Mouse (Mus musculus) CH12.LX (cell line): ENCODE data around the gene Trpm3. TPM values are rescaled to one million over a fixed set of nuclear protein-coding genes. Genes with fewer than 3 reads are reported as not detected.

Experiments
- DNase-seq: peaks from one replicate; pipeline ENCODE4 v3.0.0-alpha.2; 2013; ENCODE audit errors: extremely low read depth
- H3K27ac ChIP-seq: 2 replicates; pipeline ENCODE4 v1.5.1; 2012; ENCODE audit warnings: low read depth, mild to moderate bottlenecking, control low read depth, moderate library complexity; ENCODE audit not compliant: insufficient read depth
- H3K27me3 ChIP-seq: replicated peaks from 2 replicates; pipeline ENCODE3; 2012; ENCODE audit warnings: inconsistent platforms
- H3K36me3 ChIP-seq, 2 experiments: replicated peaks in 1 of 2; 2 replicates each; pipeline versions ENCODE3 to v1.6.1; 2012; ENCODE audit warnings: inconsistent platforms in 1 of 2, low read length in 1 of 2, mild to moderate bottlenecking in 1 of 2, mixed read lengths in 1 of 2, moderate library complexity in 1 of 2; ENCODE audit not compliant: control insufficient read depth in 1 of 2, insufficient read depth in 1 of 2
- H3K4me1 ChIP-seq, 2 experiments: 2 replicates each; pipeline ENCODE4 v1.6.1; 2012; ENCODE audit warnings: inconsistent platforms in 1 of 2, moderate library complexity in 1 of 2; ENCODE audit not compliant: insufficient read depth in 2 of 2, control insufficient read depth in 1 of 2
- H3K4me2 ChIP-seq: 2 replicates; pipeline ENCODE4 v1.6.1; 2012; ENCODE audit warnings: low read depth, mild to moderate bottlenecking, control low read depth; ENCODE audit not compliant: poor library complexity, insufficient read depth, severe bottlenecking
- H3K4me3 ChIP-seq, 3 experiments: fragments of 150-350 bp in 1 of 3; sonication (generic) in 1 of 3; replicated peaks in 1 of 3; 2 replicates each; pipeline versions ENCODE3 to v1.5.1; 2011 to 2012; ENCODE audit warnings: low read depth in 2 of 3, low read length in 2 of 3, mild to moderate bottlenecking in 2 of 3, moderate library complexity in 2 of 3, control low read depth in 1 of 3, improper control_type of control experiment in 1 of 3, inconsistent platforms in 1 of 3, mixed read lengths in 1 of 3; ENCODE audit not compliant: poor library complexity in 1 of 3
- H3K79me2 ChIP-seq: replicated peaks from 2 replicates; pipeline ENCODE4 v1.6.1; 2012; ENCODE audit warnings: mild to moderate bottlenecking, moderate library complexity; ENCODE audit not compliant: control insufficient read depth, poor library complexity, insufficient read depth, severe bottlenecking; ENCODE audit errors: extremely low read depth
- H3K9ac ChIP-seq: 2 replicates; pipeline ENCODE4 v1.6.1; 2012; ENCODE audit warnings: low read depth, mild to moderate bottlenecking, control low read depth, moderate library complexity; ENCODE audit not compliant: insufficient read depth
- H3K9me3 ChIP-seq: replicated peaks from 2 replicates; pipeline ENCODE3; 2012; ENCODE audit warnings: low read length, inconsistent platforms, mixed read lengths
- BHLHE40 ChIP-seq: IDR thresholded peaks from 2 replicates; pipeline ENCODE4 v1.6.1; 2011; ENCODE audit warnings: mild to moderate bottlenecking, low read depth, low read length, improper control_type of control experiment
- CHD2 ChIP-seq: IDR thresholded peaks from 2 replicates; pipeline ENCODE4 v1.6.1; 2011; ENCODE audit warnings: low read length, improper control_type of control experiment
- CTCF ChIP-seq, 2 experiments: IDR thresholded peaks in 1 of 2; conservative IDR thresholded peaks in 1 of 2; 2 replicates each; pipeline ENCODE4 v1.5.1; 2011 to 2012; ENCODE audit warnings: low read depth in 2 of 2, low read length in 2 of 2, improper control_type of control experiment in 1 of 2, inconsistent platforms in 1 of 2, mild to moderate bottlenecking in 1 of 2, moderate library complexity in 1 of 2
- E2F4 ChIP-seq: IDR thresholded peaks from 2 replicates; pipeline ENCODE4 v1.6.1; 2011; ENCODE audit warnings: low read depth, low read length, improper control_type of control experiment; ENCODE audit not compliant: insufficient replicate concordance
- ELF1 ChIP-seq: IDR thresholded peaks from 2 replicates; pipeline ENCODE4 v1.6.1; 2014; ENCODE audit warnings: low read depth, mild to moderate bottlenecking, inconsistent platforms, low read length, improper control_type of control experiment
- EP300 ChIP-seq: IDR thresholded peaks from 2 replicates; pipeline ENCODE4 v1.6.1; 2011; ENCODE audit warnings: low read length, improper control_type of control experiment
- ETS1 ChIP-seq: conservative IDR thresholded peaks from 2 replicates; pipeline ENCODE4 v1.6.1; 2012; ENCODE audit warnings: low read depth, mild to moderate bottlenecking, inconsistent platforms, low read length, improper control_type of control experiment, moderate library complexity
- GABPA ChIP-seq: IDR thresholded peaks from 2 replicates; pipeline ENCODE4 v1.6.1; 2012; ENCODE audit warnings: low read depth, low read length, improper control_type of control experiment, inconsistent platforms; ENCODE audit not compliant: insufficient replicate concordance
- IRF4 ChIP-seq: IDR thresholded peaks from 2 replicates; pipeline ENCODE4 v1.6.1; 2014; ENCODE audit warnings: low read depth, mild to moderate bottlenecking, inconsistent platforms, low read length, improper control_type of control experiment
- JUN ChIP-seq: IDR thresholded peaks from 2 replicates; pipeline ENCODE4 v1.6.1; 2011; ENCODE audit warnings: low read depth, mild to moderate bottlenecking, low read length, improper control_type of control experiment, moderate library complexity; ENCODE audit not compliant: insufficient read depth
- JUND ChIP-seq: conservative IDR thresholded peaks from 2 replicates; pipeline ENCODE4 v1.6.1; 2011; ENCODE audit warnings: low read depth, low read length, improper control_type of control experiment
- MAZ ChIP-seq: IDR thresholded peaks from 2 replicates; pipeline ENCODE4 v1.6.1; 2012; ENCODE audit warnings: low read depth, mild to moderate bottlenecking, inconsistent platforms, low read length, improper control_type of control experiment, moderate library complexity
- NRF1 ChIP-seq: IDR thresholded peaks from 2 replicates; pipeline ENCODE4 v1.6.1; 2014; ENCODE audit warnings: low read depth, mild to moderate bottlenecking, inconsistent platforms, low read length, improper control_type of control experiment, moderate library complexity
- RAD21 ChIP-seq: IDR thresholded peaks from 2 replicates; pipeline ENCODE4 v1.6.1; 2011; ENCODE audit warnings: low read depth, mild to moderate bottlenecking, low read length, improper control_type of control experiment, moderate library complexity
- TBP ChIP-seq: conservative IDR thresholded peaks from 2 replicates; pipeline ENCODE4 v1.6.1; 2011; ENCODE audit warnings: low read depth, low read length, improper control_type of control experiment
- TCF12 ChIP-seq: IDR thresholded peaks from 2 replicates; pipeline ENCODE4 v1.6.1; 2014; ENCODE audit warnings: low read depth, mild to moderate bottlenecking, inconsistent platforms, low read length, improper control_type of control experiment
- USF1 ChIP-seq: IDR thresholded peaks from 2 replicates; pipeline ENCODE4 v1.6.1; 2014; ENCODE audit warnings: low read depth, mild to moderate bottlenecking, inconsistent platforms, low read length, improper control_type of control experiment
- ZC3H11A ChIP-seq: IDR thresholded peaks from 2 replicates; pipeline ENCODE4 v1.6.1; 2012; ENCODE audit warnings: low read depth, mild to moderate bottlenecking, inconsistent platforms, low read length, improper control_type of control experiment
- ZKSCAN1 ChIP-seq: IDR thresholded peaks from 2 replicates; pipeline ENCODE4 v1.6.1; 2012; ENCODE audit warnings: low read depth, inconsistent platforms, low read length, improper control_type of control experiment, borderline replicate concordance
- dilution Hi-C: fragments of 300-500 bp; cut with MboI; formaldehyde crosslinking; loops from 2 replicates; pipeline ENCODE4 v1.14.3; 2020; ENCODE audit warnings: low sequenced_read_pairs; ENCODE audit not compliant: extremely low pct_unique_long_range_greater_than_20kb, extremely low pct_ligation_motif_present
- in situ Hi-C: fragments of 300-500 bp; cut with MboI; formaldehyde crosslinking; loops from 3 replicates; pipeline ENCODE4 v1.14.3; 2019; ENCODE audit warnings: low sequenced_read_pairs, low pct_ligation_motif_present, low pct_unique_long_range_greater_than_20kb, mixed read lengths
- polyA plus RNA-seq: library from polyadenylated mRNA; unstranded; fragments of >175 nt; gene quantifications from 2 replicates; pipeline ENCODE4 v1.2.1, GENCODE M21; 2012; ENCODE audit warnings: low read depth; ENCODE audit not compliant: insufficient read length
- total RNA-seq, 2 experiments: library from RNA; depleted of rRNA; stranded (reverse); fragments of 300-350 nt in 1 of 2; fragments of >200 nt in 1 of 2; gene quantifications; 2 replicates each; pipeline ENCODE4 v1.2.3; 2012 to 2014

Gene Trpm3
- total and polyA plus RNA-seq, 3 experiments, result 0.01 TPM; not detected in 2

- Histone ChIP-seq H3K4me3 (no peak overlapping the region), H3K4me1 (no peaks in the 10 kb centered on the region), H3K36me3 (no peaks in the 10 kb centered on the region), H3K79me2 (no peaks in the 10 kb centered on the region), H3K9ac (no peak overlapping the region), H3K4me2 (no peak overlapping the region), H3K9me3 (no peaks in the 10 kb centered on the region), H3K27ac (no peak overlapping the region), H3K27me3 (no peaks in the 10 kb centered on the region)
- dilution Hi-C loops, result no loop called here
- in situ Hi-C loops, result no loop called here
- DNase-seq, result no peak
- no peak for TF ChIP-seq CTCF (conservative IDR thresholded peaks at IDR 0.05 in 1 of 2, IDR thresholded peaks at IDR 0.05 in 1 of 2; ENCODE audit: low read depth in 2 of 2, low read length in 2 of 2)
- no peak for TF ChIP-seq USF1
- TF ChIP-seq JUND, result no peak
Observed at GRCm38 (mm10) chr19:22804311-22804710, 665.5 kb downstream of the Trpm3 start.

- Histone ChIP-seq H3K79me2 (no peaks in the 10 kb centered on the region), H3K27me3 (no peaks in the 10 kb centered on the region), H3K27ac (no peak overlapping the region), H3K4me1 (no peaks in the 10 kb centered on the region), H3K9me3 (no peaks in the 10 kb centered on the region), H3K4me3 (no peak overlapping the region), H3K36me3 (no peaks in the 10 kb centered on the region), H3K4me2 (no peak overlapping the region), H3K9ac (no peak overlapping the region)
- TF ChIP-seq ETS1 (no peak), JUND (no peak), JUN (no peak), BHLHE40 (no peak), IRF4 (no peak), ZKSCAN1 (no peak), TBP (no peak), RAD21 (no peak), USF1 (no peak), CTCF (conservative IDR thresholded peaks at IDR 0.05 in 1 of 2, IDR thresholded peaks at IDR 0.05 in 1 of 2; ENCODE audit: low read depth in 2 of 2, low read length in 2 of 2) (no peak), NRF1 (no peak), MAZ (no peak), CHD2 (no peak), ELF1 (no peak), GABPA (no peak), ZC3H11A (no peak), TCF12 (no peak), E2F4 (no peak), EP300 (no peak)
- DNase-seq, result no peak
- dilution Hi-C loops, result no loop called here
- in situ Hi-C loops, result no loop called here
Observed at GRCm38 (mm10) chr19:22810247-22810646, 671.4 kb downstream of the Trpm3 start.
